Mouse (Mus musculus) lung, embryonic 16.5 days (tissue): ENCODE results near the gene Acat3. TPM values are rescaled to one million over a fixed set of nuclear protein-coding genes. Genes with fewer than 3 reads are reported as not detected.

Experiments
- ATAC-seq: fragments of 200-750 bp; cut with Nextera tagmentation; 2 replicates; pipeline ENCODE4 v1.8.0; 2017; ENCODE audit warnings: low read depth, mild to moderate bottlenecking, moderate library complexity
- H3K27ac ChIP-seq: fragments of 300-500 bp; sonication (generic); 2 replicates; pipeline ENCODE4 v1.5.1; 2014; ENCODE audit warnings: mild to moderate bottlenecking, control low read depth, low read length
- H3K27me3 ChIP-seq: fragments of 300-500 bp; sonication (generic); 2 replicates; pipeline ENCODE4 v1.6.1; 2014; ENCODE audit warnings: low read depth, low read length, mixed read lengths; ENCODE audit not compliant: control insufficient read depth, insufficient read depth
- H3K36me3 ChIP-seq: fragments of 300-500 bp; sonication (generic); 2 replicates; pipeline ENCODE4 v1.6.1; 2014; ENCODE audit warnings: low read length; ENCODE audit not compliant: control insufficient read depth, insufficient read depth
- H3K4me1 ChIP-seq: fragments of 300-500 bp; sonication (generic); replicated peaks from 2 replicates; pipeline ENCODE4 v1.6.1; 2014; ENCODE audit warnings: low read length, mixed read lengths; ENCODE audit not compliant: control insufficient read depth, insufficient read depth
- H3K4me2 ChIP-seq: fragments of 300-500 bp; sonication (generic); 2 replicates; pipeline ENCODE4 v1.6.1; 2014; ENCODE audit warnings: low read depth, low read length, control low read depth
- H3K4me3 ChIP-seq: fragments of 300-500 bp; sonication (generic); 2 replicates; pipeline ENCODE4 v1.5.1; 2014; ENCODE audit warnings: mild to moderate bottlenecking, low read length, control low read depth
- H3K9ac ChIP-seq: fragments of 300-500 bp; sonication (generic); 2 replicates; pipeline ENCODE4 v1.6.1; 2014; ENCODE audit warnings: low read length, control low read depth
- H3K9me3 ChIP-seq: fragments of 300-500 bp; sonication (generic); 2 replicates; pipeline ENCODE4 v1.6.1; 2016; ENCODE audit warnings: low read length; ENCODE audit not compliant: control insufficient read depth
- WGBS: fragments of 180-500 bp; shearing (Covaris S2); extraction: QIAGEN DNeasy Blood & Tissue Kit; methylation state at CpG from one replicate; pipeline ENCODE4 v1.1.7; 2014; 5-methylcytosine and 5-hydroxymethylcytosine counted together
- polyA plus RNA-seq: library from polyadenylated mRNA; unstranded; fragments of >200 nt; fragmentation: Nextera tagmentation; extraction: Ambion mirVana; gene quantifications from 2 replicates; pipeline ENCODE4 v1.2.1, GENCODE M21; 2015

Acat3 gene
- polyA plus RNA-seq, 1 experiment from 2014 or later: 0.87 TPM

- Histone ChIP-seq H3K4me2 (no peak overlapping the region), H3K27me3 (no peaks in the 10 kb centered on the region), H3K27ac (no peak overlapping the region), H3K4me1 (no peaks in the 10 kb centered on the region), H3K9ac (no peak overlapping the region), H3K36me3 (peaks cover 41% of the 10 kb centered on the region), H3K9me3 (no peaks in the 10 kb centered on the region), H3K4me3 (no peak overlapping the region)
- 87% methylated on average over 8 of the region's 8 CpGs for WGBS
- ATAC-seq: no peak
These were observed 14.7 kb downstream of the Acat3 start for GRCm38 (mm10) chr17:12925703-12926180.

GRCm38 (mm10) chr17:12925001-12925400 is 15.4 kb downstream of the Acat3 start:
- Histone ChIP-seq H3K9ac (no peak overlapping the region), H3K4me2 (no peak overlapping the region), H3K9me3 (no peaks in the 10 kb centered on the region), H3K27ac (no peak overlapping the region), H3K4me3 (no peak overlapping the region), H3K27me3 (no peaks in the 10 kb centered on the region), H3K36me3 (peaks cover 49% of the 10 kb centered on the region), H3K4me1 (no peaks in the 10 kb centered on the region)
- WGBS: 85% methylated on average over 3 of the region's 3 CpGs
- ATAC-seq: no peak; the same call in 1 of the 2 replicates

- Histone ChIP-seq H3K4me2 (no peak overlapping the region), H3K36me3 (peaks cover 54% of the 10 kb centered on the region), H3K4me3 (no peak overlapping the region), H3K27ac (no peak overlapping the region), H3K9ac (no peak overlapping the region), H3K9me3 (no peaks in the 10 kb centered on the region), H3K4me1 (0 out of 2 replicates have a peak, but pooled peaks cover 4% of the 10 kb centered on the region), H3K27me3 (no peaks in the 10 kb centered on the region)
- 97% methylated on average over 1 of the region's 1 CpGs for WGBS
- ATAC-seq: no peak
These were observed 19.3 kb downstream of the Acat3 start for GRCm38 (mm10) chr17:12921073-12921472.

- peak; percentile 53 for ATAC-seq
- H3K36me3 ChIP-seq: peaks cover 44% of the 10 kb centered on the region
- WGBS: under 1% methylated on average over 40 of the region's 40 CpGs
These were observed 23.6 kb downstream of the Acat3 start for GRCm38 (mm10) chr17:12916588-12917380.

GRCm38 (mm10) chr17:12915881-12916583 is 24.4 kb downstream of the Acat3 start, which contains the start of gene Mrpl18:
Gene Mrpl18 (minus strand): TSS chr17:12916345.
- peaks cover 4% of the 10 kb centered on the region; the same call in 1 of the 2 replicates for H3K4me1 ChIP-seq
- under 1% methylated on average over 56 of the region's 56 CpGs for WGBS
- no peaks in the 10 kb centered on the region for H3K27me3 ChIP-seq
- peak within 1 kb of the TSS; percentile 92 for H3K27ac ChIP-seq
- H3K4me2 ChIP-seq: peak within 1 kb of the TSS; percentile 72
- H3K4me3 ChIP-seq: peak within 1 kb of the TSS; percentile 99
- H3K9ac ChIP-seq: peak within 1 kb of the TSS; percentile 98
- peak; percentile 99 for ATAC-seq
- no peaks in the 10 kb centered on the region for H3K9me3 ChIP-seq
- peaks cover 42% of the 10 kb centered on the region for H3K36me3 ChIP-seq

More at GRCm38 (mm10) chr17:12916588-12917380, 23.6 kb downstream of the Acat3 start:
- Histone ChIP-seq H3K4me2 (peak overlapping the region; percentile 55), H3K9ac (peak overlapping the region; percentile 98), H3K27me3 (no peaks in the 10 kb centered on the region), H3K9me3 (no peaks in the 10 kb centered on the region), H3K4me1 (peaks cover 4% of the 10 kb centered on the region; the same call in 1 of the 2 replicates), H3K4me3 (peak overlapping the region; percentile 99), H3K27ac (peak overlapping the region; percentile 92)

- ATAC-seq: no peak
- H3K4me2 ChIP-seq: peak within 1 kb of the TSS; percentile 72
- peak within 1 kb of the TSS; percentile 99 for H3K4me3 ChIP-seq
- H3K27ac ChIP-seq: peak within 1 kb of the TSS; percentile 92
- H3K9ac ChIP-seq: peak within 1 kb of the TSS; percentile 98
- peaks cover 4% of the 10 kb centered on the region; the same call in 1 of the 2 replicates for H3K4me1 ChIP-seq
- no peaks in the 10 kb centered on the region for H3K9me3 ChIP-seq
- H3K36me3 ChIP-seq: peaks cover 38% of the 10 kb centered on the region
- no peaks in the 10 kb centered on the region for H3K27me3 ChIP-seq
- WGBS: under 1% methylated on average over 18 of the region's 18 CpGs
These were observed 24.9 kb downstream of the Acat3 start, which contains the start of gene Tcp1 for GRCm38 (mm10) chr17:12915488-12915880. Gene Tcp1 (plus strand): TSS chr17:12915701.

- Histone ChIP-seq H3K4me3 (no peak overlapping the region), H3K36me3 (peaks cover 26% of the 10 kb centered on the region), H3K9ac (no peak overlapping the region), H3K27ac (no peak overlapping the region), H3K4me1 (no peaks in the 10 kb centered on the region; the same call in 1 of the 2 replicates), H3K27me3 (no peaks in the 10 kb centered on the region), H3K4me2 (no peak overlapping the region), H3K9me3 (no peaks in the 10 kb centered on the region)
- WGBS: 84% methylated on average over 8 of the region's 8 CpGs
- no peak for ATAC-seq
These were observed 30.0 kb downstream of the Acat3 start for GRCm38 (mm10) chr17:12910391-12910790.

- Histone ChIP-seq H3K36me3 (peaks cover 26% of the 10 kb centered on the region), H3K27me3 (no peaks in the 10 kb centered on the region), H3K9me3 (no peaks in the 10 kb centered on the region), H3K27ac (no peak within 1 kb of the TSS), H3K4me1 (no peaks in the 10 kb centered on the region), H3K9ac (no peak within 1 kb of the TSS), H3K4me2 (no peak within 1 kb of the TSS), H3K4me3 (no peak within 1 kb of the TSS)
- WGBS: 75% methylated on average over 35 of the region's 35 CpGs
- ATAC-seq: no peak
These were observed 30.8 kb downstream of the Acat3 start, which contains the start of gene Pnldc1 for GRCm38 (mm10) chr17:12909361-12910280. Gene Pnldc1 (minus strand): TSS chr17:12910230.
